Comparison of ENCODE assay signal across 9 mouse cellular contexts in genomic region chr1:79439609-79440308, GRCm38 (mm10). TPM values are rescaled to one million over a fixed set of nuclear protein-coding genes. Genes with fewer than 3 reads are reported as not detected.
DNase-seq lines count a peak whose midpoint lies in the region; ATAC-seq and TF ChIP-seq lines count a peak whose summit lies in the region.
"Had no signal": no experiment of that assay in that cellular context is flagged by ENCODE, and none has a peak within 500 bp of the region (broad histone marks: within the 10 kb centered on the region; RNA-seq: fewer than 3 reads in every experiment).

Gene Scg2, minus strand, starts transcription at chr1:79440120.

- DNase-seq in adrenal gland, adult (ENCODE audit: inconsistent age in 2 of 2, low spot score in 1 of 2): peak; percentile 83 to 93
- peak; percentile 68 to 79 for DNase-seq in cerebellum, postnatal 4 days (ENCODE audit: low spot score in 2 of 2)
- peak; percentile 87 for DNase-seq in gastrocnemius, postnatal 10 days
- DNase-seq in hindbrain, postnatal 0 days (ENCODE audit: low spot score): peak; percentile 95
- DNase-seq in layer of hippocampus, postnatal 25 days (ENCODE audit: extremely low spot score in 1 of 2, low spot score in 1 of 2): peak; percentile 73 to 78
- peak; percentile 18 for DNase-seq in lung, postnatal 25 days (ENCODE audit: low spot score)
- DNase-seq in right cerebral cortex, adult 18-20 months: peak; percentile 91
- DNase-seq in natural killer cell, adult 2 months (ENCODE audit: low spot score in 2 of 2): no peak

- TF ChIP-seq CTCF in hindbrain, postnatal 0 days (IDR thresholded peaks at IDR 0.05; ENCODE audit: low read depth): peak; percentile 69

- H3K4me1 ChIP-seq in hindbrain, postnatal 0 days (ENCODE audit: insufficient read depth, low read length): no peaks in the 10 kb centered on the region
- H3K4me1 ChIP-seq: megakaryocyte, embryonic 14.5 days had no signal

- peak within 1 kb of the TSS; percentile 56; the same call in 1 of the 2 replicates for H3K27ac ChIP-seq in hindbrain, postnatal 0 days

- ATAC-seq in hindbrain, postnatal 0 days: peak; percentile 98

- H3K9ac ChIP-seq in hindbrain, postnatal 0 days (replicated peaks; ENCODE audit: low read length): peak within 1 kb of the TSS; percentile 46

- peak within 1 kb of the TSS; percentile 55 for H3K4me2 ChIP-seq in hindbrain, postnatal 0 days (ENCODE audit: low read depth, low read length)

- peak within 1 kb of the TSS; percentile 45 for H3K4me3 ChIP-seq in hindbrain, postnatal 0 days (ENCODE audit: low read length)
- H3K4me3 ChIP-seq: megakaryocyte, embryonic 14.5 days had no signal

- H3K36me3 ChIP-seq in hindbrain, postnatal 0 days (ENCODE audit: insufficient read depth, low read length): 0 out of 2 replicates have a peak, but pooled peaks cover 5% of the 10 kb centered on the region

- H3K27me3 ChIP-seq in hindbrain, postnatal 0 days (ENCODE audit: insufficient read depth, low read length): no peaks in the 10 kb centered on the region
- H3K27me3 ChIP-seq: megakaryocyte, embryonic 14.5 days had no signal

- WGBS in hindbrain, postnatal 0 days: 8% methylated on average over 22 of the region's 22 CpGs

- no peaks in the 10 kb centered on the region for H3K9me3 ChIP-seq in hindbrain, postnatal 0 days (ENCODE audit: low read length)

RNA-seq across cellular contexts. Expression of gene Scg2, which starts in this region (rescaled TPM):
- total RNA-seq in gastrocnemius, postnatal 10 days (2021): under 1 TPM in 1 of 2 experiments, not detected in 1; 0.23 TPM
- total RNA-seq in hindbrain, postnatal 0 days (2014; rRNA removed): 150 and 156 TPM in 2 replicates
- 296 and 300 TPM in 2 replicates for polyA plus RNA-seq in hindbrain, postnatal 0 days (2015; fragmentation: Nextera tagmentation; extraction: Ambion mirVana)
- total RNA-seq in layer of hippocampus, postnatal 25 days (2021): 100 to 1,000 TPM; 169 to 190 TPM

Comparison
In these comparisons a context has a peak if more than half of its experiments do, and no peak if none do; other contexts are left out.
1. RNA of gene Scg2 (total RNA-seq): 169 to 190 TPM in layer of hippocampus, postnatal 25 days and 150 to 156 TPM in hindbrain, postnatal 0 days; 0.23 TPM in gastrocnemius, postnatal 10 days; every median in the first group is over 100 times any median in the second.
2. Peak in DNase-seq in gastrocnemius, postnatal 10 days; RNA of the gene not detected or under 1 TPM.
3. DNase-seq: peak in adrenal gland, adult (2 of 2), cerebellum, postnatal 4 days (2 of 2), hindbrain, postnatal 0 days (single experiment), layer of hippocampus, postnatal 25 days (2 of 2), lung, postnatal 25 days (single experiment) and right cerebral cortex, adult 18-20 months (single experiment); none in natural killer cell, adult 2 months (0 of 2).